ENCODE assay signal across 17 mouse cellular contexts in genomic region chr2:131734740-131735378, GRCm38 (mm10).
DNase-seq lines count a peak whose midpoint lies in the region; TF ChIP-seq lines count a peak whose summit lies in the region.
"Had no signal": no experiment of that assay in that cellular context is flagged by ENCODE, and none has a peak within 500 bp of the region (broad histone marks: within the 10 kb centered on the region; RNA-seq: fewer than 3 reads in every experiment).

No protein-coding gene starts in this region.

- peak; percentile 23 to 67 for DNase-seq in cerebellum, postnatal 14 days
- no peak for DNase-seq in cerebellum, adult 11-12 months
- peak; percentile 6 for DNase-seq in heart, postnatal 4 days
- DNase-seq in heart, adult 8-10 months (ENCODE audit: low spot score), result no peak
- DNase-seq in kidney, postnatal 36 days, result peak; percentile 13 to 14
- DNase-seq in kidney, postnatal 10 days, result no peak
- peak; percentile 33 for DNase-seq in brain, embryonic 14.5 days (ENCODE audit: low read depth)
- no peak for DNase-seq in adrenal gland, adult 2 months
- DNase-seq: adrenal gland, postnatal 14 days; cerebellum, adult 9-11 months; gastrocnemius, postnatal 25 days; liver; liver, postnatal 0 days; lung, postnatal 14 days; right cerebral cortex, postnatal 14 days; thymus, adult 2 months; thymus, postnatal 4 days had no signal

- TF ChIP-seq POLR2A in brain, embryonic 14.5 days (IDR thresholded peaks at IDR 0.05; ENCODE audit: borderline replicate concordance, extremely low read depth, insufficient read depth, insufficient read length, poor library complexity, severe bottlenecking), result no peak

- TF ChIP-seq CTCF in brain, embryonic 14.5 days (IDR thresholded peaks at IDR 0.05; ENCODE audit: borderline replicate concordance, extremely low read depth, insufficient read depth, insufficient read length), result no peak

Comparison
In these comparisons a context has a peak if more than half of its experiments do, and no peak if none do; other contexts are left out.
1. DNase-seq: peak in cerebellum, postnatal 14 days (2 of 2), heart, postnatal 4 days (single experiment), kidney, postnatal 36 days (2 of 2) and brain, embryonic 14.5 days (single experiment); none in cerebellum, adult 11-12 months (single experiment), heart, adult 8-10 months (single experiment), kidney, postnatal 10 days (single experiment) and adrenal gland, adult 2 months (single experiment).